Mouse (Mus musculus) gastrocnemius, adult 18-20 months (tissue): ENCODE measurements at regions not wholly inside any gene's neighbourhood (a gene's known extent, or its start where the extent isn't known, plus 50 kb on each side); places are given as distances from the start of the nearest gene placed in this dataset.

Experiments
- DNase-seq: peaks from one replicate; pipeline ENCODE4 v3.0.0; 2021; ENCODE audit warnings: low spot score

DNA sequence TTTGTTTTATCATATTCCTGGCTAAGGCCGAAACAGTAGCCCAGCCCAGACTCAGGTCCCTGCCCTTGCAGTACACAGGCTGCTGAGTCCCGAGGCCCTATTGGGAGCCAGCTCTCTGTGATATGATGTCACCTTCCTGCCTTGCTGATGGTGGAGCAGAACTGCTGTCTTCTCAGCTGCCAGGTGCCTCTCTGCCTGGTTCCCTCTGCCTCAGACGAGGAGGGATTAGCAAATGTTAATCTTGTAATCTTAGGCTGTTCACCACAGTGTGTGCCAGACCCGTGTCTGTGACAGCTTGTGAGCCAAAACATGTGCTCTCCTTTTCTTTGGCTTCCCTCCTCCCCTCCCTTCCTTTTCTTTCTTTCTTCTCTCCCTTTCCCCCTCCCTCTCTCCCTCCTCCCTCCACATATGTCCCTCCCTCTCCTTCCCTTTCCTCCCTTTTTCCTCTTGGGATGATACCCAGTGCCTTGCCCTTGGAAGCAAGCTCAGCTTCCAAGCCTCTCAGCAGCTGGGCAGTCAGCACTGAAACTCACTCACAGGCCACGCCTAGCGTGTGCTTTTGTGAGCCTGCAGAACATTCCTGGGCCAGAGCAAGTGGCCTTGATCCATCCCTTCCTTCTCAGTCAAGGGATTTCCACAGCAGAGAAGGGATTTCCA, 126.6 kb upstream of the Eef2kmt start:
- DNase-seq = no peak

DNA sequence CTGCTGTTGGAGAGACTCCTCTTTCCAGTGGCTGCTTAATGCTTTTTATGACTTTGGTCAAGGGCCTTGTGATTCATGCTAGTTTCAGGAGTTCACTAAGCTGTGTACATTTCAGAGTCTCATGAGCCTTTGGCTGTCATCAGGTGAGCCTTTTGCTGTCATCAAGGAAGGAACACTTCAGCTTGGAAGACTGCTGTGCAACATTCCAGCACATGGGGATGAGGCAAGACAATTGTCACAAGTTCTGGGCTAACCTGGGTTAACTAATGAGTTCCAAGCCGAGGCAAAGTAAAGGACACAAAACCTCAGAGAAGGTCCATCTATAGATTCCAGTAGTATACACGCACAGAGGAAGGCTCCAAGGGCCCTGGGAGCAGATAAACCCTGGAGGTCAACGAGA, 124.8 kb upstream of the Eef2kmt start:
- DNase-seq = no peak

DNA sequence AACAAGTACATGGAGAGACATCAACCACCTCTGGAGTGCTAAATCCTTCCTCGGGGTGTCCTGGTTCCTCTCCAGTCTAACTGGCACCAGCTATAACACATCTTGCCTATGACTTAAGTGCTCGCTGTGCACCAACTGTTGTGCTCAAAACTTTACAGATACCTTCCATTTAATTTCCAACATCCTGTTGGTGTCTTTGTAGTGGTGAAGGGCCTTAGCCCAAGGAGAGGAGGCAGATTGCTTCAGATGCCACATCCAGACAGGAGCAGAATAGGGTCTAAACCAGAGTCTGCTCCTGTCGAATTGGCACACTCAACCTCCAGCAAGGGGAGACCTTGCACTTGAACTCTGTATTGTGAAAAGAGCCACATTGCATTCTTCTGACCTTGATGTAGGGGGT, 121.2 kb upstream of the Eef2kmt start:
- no peak for DNase-seq

DNA sequence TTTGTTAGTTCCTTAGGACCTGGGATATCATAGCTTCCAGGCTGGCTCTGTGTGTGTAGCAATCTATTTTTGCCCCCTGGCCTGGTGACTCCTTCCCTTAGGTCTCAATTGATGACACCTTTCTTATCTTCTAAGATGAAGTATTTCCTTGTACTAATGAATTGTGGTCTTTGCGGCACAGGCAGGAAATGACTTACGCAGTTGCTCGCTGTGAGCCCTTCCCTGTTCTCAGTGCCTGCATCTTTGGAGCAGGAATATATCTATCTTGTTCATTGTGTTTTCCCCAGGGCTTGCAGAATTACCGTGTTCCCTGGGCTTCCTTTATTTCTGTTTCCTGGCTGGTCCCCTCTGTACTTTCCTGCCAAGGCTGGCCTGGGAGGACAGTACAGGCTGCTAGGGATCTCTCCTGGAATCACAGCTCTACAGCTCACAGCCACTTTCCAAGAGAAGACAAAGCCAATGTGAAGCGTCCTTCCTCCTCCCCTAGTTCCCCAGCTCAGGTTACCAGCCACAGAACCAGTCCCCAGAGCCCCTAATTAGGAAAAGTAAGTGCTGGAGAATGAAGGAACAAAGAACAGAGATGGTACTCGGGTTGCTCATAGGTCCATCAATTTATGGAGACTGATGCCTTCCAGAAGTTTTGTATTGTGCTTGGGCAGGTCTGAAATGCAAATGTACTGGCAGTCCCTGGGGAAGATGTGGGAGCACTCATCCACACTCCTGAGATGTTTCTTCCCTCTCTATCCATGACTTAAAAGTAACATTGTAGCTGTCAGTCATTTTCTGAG, 119.2 kb upstream of the Eef2kmt start:
- DNase-seq = no peak

DNA sequence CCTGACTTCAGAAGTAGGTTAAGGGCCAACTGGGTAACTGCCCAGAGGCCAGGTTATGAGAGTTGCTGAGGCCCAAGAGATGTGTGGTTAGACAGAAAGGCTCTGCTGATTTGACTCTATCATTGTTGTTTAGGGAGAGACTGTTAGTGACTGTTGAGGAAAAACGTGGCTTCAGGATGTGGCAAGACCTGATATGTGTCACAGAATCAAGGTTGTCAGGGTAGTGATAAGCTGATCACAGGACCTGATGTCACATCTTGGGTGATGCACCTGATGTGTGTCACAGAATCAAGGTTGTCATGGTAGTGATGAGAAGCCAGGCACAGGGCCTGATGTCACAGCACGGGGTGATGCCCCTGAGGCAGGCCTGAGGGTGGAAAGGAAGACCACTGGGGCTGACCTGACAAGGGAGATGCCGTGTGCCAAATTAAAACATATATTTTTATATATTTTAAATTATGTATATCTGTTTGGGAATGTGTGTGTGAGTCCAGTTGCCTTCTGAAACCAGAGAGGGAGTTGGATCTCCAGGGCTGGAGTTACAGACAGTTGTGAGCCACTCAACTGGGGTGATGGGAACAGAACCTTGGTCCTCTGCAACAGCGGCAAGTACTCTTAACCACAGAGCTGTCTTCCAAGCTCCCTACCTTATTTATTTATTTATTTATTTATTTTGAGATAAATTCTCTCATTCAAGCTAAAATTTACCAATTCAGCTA, 115.6 kb upstream of the Eef2kmt start:
- DNase-seq = no peak

DNA sequence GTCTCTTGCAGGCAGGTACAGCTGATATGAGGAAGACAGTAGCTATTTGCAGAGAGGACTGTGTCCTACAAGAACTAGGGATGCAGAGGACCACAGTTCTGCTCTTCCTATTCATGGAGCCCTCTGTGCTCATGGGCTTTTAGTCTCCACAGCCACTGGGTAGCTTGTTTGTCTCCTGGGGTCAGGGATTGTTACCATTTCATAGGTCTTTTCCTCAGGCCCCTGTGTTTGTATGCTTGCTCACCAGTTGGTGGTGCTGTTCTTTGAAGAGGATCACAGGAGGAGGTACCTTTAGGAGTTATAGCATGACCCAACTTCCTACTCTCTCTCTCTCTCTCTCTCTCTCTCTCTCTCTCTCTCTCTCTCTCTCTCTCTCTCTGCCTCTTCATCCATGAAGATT, 114.7 kb upstream of the Eef2kmt start:
- no peak for DNase-seq

DNA sequence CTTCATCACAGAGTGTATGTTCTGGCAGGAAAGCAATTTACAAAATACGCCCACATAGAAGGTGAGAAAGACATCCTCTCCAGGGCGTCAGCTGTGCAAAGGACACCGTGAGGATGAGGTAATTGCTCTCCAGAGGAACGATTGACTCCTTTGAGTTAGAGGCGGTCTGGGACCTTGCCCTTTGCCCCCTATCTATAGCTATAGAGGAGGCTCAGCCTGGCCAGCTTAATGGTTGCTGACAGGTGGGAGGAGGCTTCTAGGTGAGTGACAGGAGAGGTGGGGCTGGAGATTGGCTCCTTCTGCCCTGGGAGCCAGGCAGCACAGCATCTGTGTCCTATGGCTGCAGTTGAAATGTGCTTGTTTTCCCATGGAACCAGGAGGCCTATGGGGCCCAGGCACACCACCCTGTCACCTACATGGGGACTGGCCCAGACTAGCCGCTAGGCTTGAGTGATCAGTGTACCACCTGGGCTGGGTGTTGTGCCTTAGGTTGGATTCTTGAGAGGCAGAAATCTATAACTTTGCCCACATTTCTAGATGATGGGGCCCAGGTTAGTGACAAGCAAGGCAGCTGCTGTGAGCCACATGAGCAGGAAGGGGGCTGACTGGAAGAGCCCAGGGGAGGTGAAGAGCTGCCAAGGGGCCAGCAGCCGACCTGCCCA, 113.2 kb upstream of the Eef2kmt start:
- DNase-seq = no peak

DNA sequence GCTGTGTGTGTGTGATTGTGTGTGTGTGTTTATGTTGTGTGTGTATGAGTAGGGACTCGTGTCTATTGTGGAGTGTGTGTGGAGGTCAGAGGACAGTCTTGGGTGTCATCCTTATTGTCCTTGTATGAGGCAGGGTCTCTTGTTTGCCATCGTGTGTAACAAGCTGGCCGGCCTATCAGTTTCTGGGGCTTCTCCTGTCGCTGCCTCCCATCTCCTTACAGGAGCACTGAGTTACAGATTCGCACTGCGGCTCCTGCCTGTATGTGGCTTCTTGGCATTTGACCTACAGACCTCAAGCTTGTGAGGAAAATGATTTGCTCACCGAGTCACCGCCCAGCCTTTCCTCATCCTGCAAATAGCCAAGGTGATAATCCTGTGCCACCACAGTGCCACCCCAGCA, 112.6 kb upstream of the Eef2kmt start:
- no peak for DNase-seq

GRCm38 (mm10) chr16:5367581-5368119, 111.9 kb upstream of the Eef2kmt start:
- DNase-seq = no peak

GRCm38 (mm10) chr16:5366021-5366420, 110.2 kb upstream of the Eef2kmt start:
- DNase-seq = no peak

- no peak for DNase-seq
Measured at GRCm38 (mm10) chr16:5363007-5363570, 107.3 kb upstream of the Eef2kmt start.

DNA sequence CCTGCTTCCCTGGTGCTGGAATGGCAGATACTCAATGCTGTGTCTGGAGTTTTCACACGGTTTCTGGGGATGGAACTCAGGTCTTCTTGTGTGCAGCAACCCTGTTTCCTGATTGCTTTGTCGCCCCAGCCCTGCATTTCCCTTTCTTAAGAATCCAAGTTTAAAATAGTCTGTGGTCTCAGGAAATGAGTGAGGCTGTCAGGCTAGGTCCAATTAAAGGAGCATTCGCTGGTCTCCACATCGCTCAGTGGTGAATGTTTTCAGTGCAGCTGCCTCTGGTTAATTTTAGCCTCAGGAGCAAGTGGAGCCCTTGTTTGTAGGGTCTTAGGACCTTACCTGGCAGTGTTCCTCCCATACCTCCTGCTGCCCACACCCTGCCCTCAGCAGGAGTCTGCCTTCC, 103.4 kb upstream of the Eef2kmt start:
- DNase-seq = no peak

DNA sequence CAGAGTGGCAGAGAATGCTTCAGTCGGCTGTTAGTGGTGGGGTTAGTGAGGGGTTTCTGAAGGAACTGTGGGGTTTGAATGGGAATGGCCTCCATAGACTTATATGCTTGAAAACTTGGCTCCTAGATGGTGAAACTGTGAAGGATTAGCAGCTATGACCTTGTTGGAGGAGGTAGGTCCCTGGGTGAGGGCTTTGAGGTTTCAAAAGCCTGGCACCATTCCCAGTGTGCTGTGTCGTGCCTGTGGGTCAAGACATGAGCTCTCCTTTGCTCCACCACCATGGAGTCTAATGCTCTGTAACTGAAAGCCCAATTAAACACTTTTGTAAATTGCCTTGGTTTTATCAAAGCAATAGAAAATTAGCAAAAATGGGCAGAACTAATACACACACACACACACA, 98.1 kb upstream of the Eef2kmt start:
- DNase-seq = no peak

DNA sequence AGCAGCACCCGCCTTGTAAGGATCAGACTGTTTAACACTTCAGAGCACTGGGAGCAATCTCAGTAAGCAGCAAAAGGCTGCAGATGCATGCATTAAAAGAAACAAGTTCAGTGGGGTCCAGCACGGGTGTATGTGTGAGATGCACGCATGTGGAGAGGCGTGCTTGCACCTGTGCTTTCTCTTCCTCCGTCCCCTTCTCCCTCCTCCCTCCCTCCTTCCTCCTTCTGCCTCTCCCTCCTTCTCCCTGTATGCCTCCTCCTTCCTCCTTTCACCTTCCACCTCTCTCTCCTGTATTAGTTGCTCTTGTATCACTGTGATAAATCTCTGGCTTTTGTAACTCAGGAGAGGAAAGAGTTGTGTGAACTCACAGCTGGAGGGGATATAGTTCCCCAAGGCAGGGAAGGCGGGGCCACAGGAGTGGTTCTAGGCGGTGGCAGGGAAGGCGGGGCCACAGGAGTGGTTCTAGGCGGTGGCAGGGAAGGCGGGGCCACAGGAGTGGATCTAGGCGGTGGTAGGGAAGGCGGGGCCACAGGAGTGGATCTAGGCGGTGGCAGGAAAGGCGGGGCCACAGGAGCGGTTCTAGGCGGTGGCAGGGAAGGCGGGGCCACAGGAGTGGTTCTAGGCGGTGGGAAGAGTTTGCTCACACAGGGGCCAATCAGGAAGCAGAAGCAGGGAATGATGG, 96.2 kb upstream of the Eef2kmt start:
- DNase-seq = no peak

DNA sequence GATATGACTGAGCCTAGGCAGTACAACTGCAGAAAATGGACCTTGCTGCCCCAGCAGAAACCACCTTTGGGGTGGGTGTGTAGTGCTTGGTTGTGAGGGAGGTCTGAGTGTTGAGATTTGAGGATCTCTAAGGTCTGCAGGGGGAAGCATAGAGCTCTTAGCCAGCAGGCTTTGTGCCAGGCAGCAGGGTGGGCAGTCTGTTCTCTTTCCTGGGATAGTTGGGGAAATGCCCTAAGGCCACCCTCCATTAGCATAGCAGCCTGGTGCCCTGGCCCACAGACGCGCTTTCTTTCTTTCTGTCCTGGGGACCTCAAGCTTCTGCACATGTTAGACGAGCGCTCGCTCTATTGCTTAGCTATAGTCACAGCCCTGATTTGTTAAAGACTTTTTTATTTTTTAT, 91.4 kb upstream of the Eef2kmt start:
- DNase-seq = no peak

GRCm38 (mm10) chr16:5342326-5342725, 86.5 kb upstream of the Eef2kmt start:
- DNase-seq = no peak

GRCm38 (mm10) chr16:5316271-5316670, 60.5 kb upstream of the Eef2kmt start:
- DNase-seq = no peak

- DNase-seq = no peak
Measured at GRCm38 (mm10) chr16:5313261-5313660, 57.5 kb upstream of the Eef2kmt start.

DNA sequence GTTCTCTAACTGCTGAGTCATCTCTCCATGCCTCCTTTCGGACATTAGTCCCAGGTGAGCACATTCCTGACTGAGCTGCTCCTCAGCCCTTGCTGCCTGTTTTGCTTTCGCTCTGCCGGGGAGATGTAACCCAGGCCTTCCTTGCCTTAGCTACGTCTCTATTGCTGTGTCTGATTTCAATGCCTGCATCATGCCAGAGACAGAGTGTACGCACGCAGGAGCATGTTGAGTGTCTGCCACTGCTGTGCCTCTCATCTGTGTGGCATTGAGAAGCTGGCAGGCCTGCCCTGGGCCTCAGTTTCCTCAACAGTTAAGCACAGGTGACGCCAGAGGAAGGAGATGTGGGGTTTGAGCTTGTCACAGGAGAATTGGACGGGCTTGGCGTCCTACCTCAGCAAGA, 55.7 kb upstream of the Eef2kmt start:
- DNase-seq = no peak

DNA sequence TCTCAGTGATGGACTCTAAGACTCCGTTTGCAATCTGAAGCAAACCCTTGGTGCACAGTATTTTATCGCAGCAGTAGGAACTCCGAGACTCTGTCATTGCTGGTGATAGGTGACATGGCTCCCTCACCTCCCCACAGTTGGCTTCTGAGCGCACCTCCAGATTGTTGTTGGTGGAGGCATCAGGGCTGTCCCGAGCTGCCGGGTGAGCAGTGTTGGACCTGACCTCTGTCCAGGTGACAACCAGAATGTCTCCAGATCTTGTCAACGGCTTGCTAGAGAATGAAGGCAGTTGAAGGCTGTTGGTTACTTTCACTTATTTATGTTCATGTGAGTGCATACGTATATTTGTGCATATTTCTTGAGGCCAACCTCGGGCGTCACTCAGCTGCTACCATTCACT, 55.0 kb upstream of the Eef2kmt start:
- no peak for DNase-seq

- DNase-seq = no peak
Measured at GRCm38 (mm10) chr16:5307761-5308160, 52.0 kb upstream of the Eef2kmt start.
